Comparison of ENCODE assay signal across 22 mouse cellular contexts in the genomic region with DNA sequence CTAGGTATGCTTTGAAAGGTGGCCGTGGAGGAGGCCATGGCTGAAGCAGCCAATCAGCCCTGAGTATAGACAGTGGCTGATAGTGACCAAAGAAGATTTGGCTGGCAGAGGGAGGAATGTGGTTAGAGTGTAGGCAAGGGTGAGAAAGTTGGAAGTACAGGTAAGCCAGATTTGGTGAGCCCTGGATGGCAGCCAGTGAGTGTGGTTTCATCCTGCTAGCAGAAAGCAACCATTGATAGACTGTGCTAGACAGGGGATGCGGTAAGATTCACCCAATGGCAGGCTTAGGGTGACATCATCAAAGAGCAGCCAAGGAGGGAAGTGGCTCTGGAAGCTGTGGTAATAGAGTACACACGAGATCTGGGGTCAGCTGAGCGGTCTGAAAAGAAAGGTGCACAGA.
DNase-seq lines count a peak whose midpoint lies in the region; ATAC-seq and TF ChIP-seq lines count a peak whose summit lies in the region.
"Had no signal": no experiment of that assay in that cellular context is flagged by ENCODE, and none has a peak within 500 bp of the region (broad histone marks: within the 10 kb centered on the region; RNA-seq: fewer than 3 reads in every experiment).

No protein-coding gene starts in this region.

- peak overlapping the region; percentile 44; the same call in 1 of the 2 replicates for H3K27ac ChIP-seq in left cerebral cortex, adult 2 months
- peak overlapping the region; percentile 54; the same call in 1 of the 2 replicates for H3K27ac ChIP-seq in stomach, embryonic 16.5 days (ENCODE audit: low read length)
- no peak overlapping the region for H3K27ac ChIP-seq in stomach, postnatal 0 days (replicated peaks)
- H3K27ac ChIP-seq: embryonic facial prominence, embryonic 12.5 days; heart, adult 2 months; heart, embryonic 15.5 days; hindbrain, embryonic 10.5 days; hindbrain, embryonic 14.5 days had no signal

- H3K9ac ChIP-seq in stomach, embryonic 16.5 days (ENCODE audit: low read length) = no peak overlapping the region
- no peak overlapping the region for H3K9ac ChIP-seq in stomach, postnatal 0 days (ENCODE audit: low read length)
- H3K9ac ChIP-seq: embryonic facial prominence, embryonic 12.5 days; heart, embryonic 15.5 days; hindbrain, embryonic 14.5 days had no signal

- H3K4me2 ChIP-seq in stomach, embryonic 16.5 days (ENCODE audit: low read depth, low read length) = no peak overlapping the region
- no peak overlapping the region for H3K4me2 ChIP-seq in stomach, postnatal 0 days (replicated peaks; ENCODE audit: low read depth)
- H3K4me2 ChIP-seq: embryonic facial prominence, embryonic 12.5 days; heart, embryonic 11.5 days; heart, embryonic 15.5 days; hindbrain, embryonic 14.5 days had no signal

- peaks cover 6% of the 10 kb centered on the region for H3K4me1 ChIP-seq in stomach, embryonic 16.5 days (ENCODE audit: control insufficient read depth, insufficient read depth, low read length)
- 0 out of 2 replicates have a peak, but pooled peaks cover 2% of the 10 kb centered on the region for H3K4me1 ChIP-seq in stomach, postnatal 0 days (replicated peaks; ENCODE audit: control insufficient read depth, insufficient read depth)
- H3K4me1 ChIP-seq: embryonic facial prominence, embryonic 12.5 days; heart, embryonic 15.5 days had no signal

- ATAC-seq in stomach, embryonic 16.5 days (ENCODE audit: insufficient read depth, low FRiP score) = no peak
- ATAC-seq in stomach, postnatal 0 days (ENCODE audit: low FRiP score, low TSS enrichment) = no peak
- ATAC-seq: forebrain, embryonic 16.5 days; Patski had no signal

- intact Hi-C loops in heart, postnatal 36 days (cut with DNase I) = no loop called here
- intact Hi-C loops in left cerebral cortex, adult 2 months (cut with DNase I) = no loop called here
- intact Hi-C loops in left cerebral cortex, postnatal 14 days (cut with DNase I) = no loop called here

- H3K4me3 ChIP-seq in left cerebral cortex, adult 2 months = no peak overlapping the region
- H3K4me3 ChIP-seq in stomach, embryonic 16.5 days (replicated peaks; ENCODE audit: low read length) = no peak overlapping the region
- H3K4me3 ChIP-seq in stomach, postnatal 0 days (ENCODE audit: low read depth, low read length) = no peak overlapping the region
- H3K4me3 ChIP-seq: embryonic facial prominence, embryonic 12.5 days; heart, adult 2 months; heart, embryonic 15.5 days; hindbrain, embryonic 10.5 days had no signal

- H3K27me3 ChIP-seq in stomach, embryonic 16.5 days (ENCODE audit: control insufficient read depth, insufficient read depth, low read length) = no peaks in the 10 kb centered on the region
- no peaks in the 10 kb centered on the region for H3K27me3 ChIP-seq in stomach, postnatal 0 days (ENCODE audit: control insufficient read depth, insufficient read depth, low read length)
- H3K27me3 ChIP-seq: CH12.LX; embryonic facial prominence, embryonic 12.5 days; heart, embryonic 15.5 days; Patski had no signal

- no peaks in the 10 kb centered on the region for H3K9me3 ChIP-seq in stomach, embryonic 16.5 days (replicated peaks; ENCODE audit: control insufficient read depth, low read length)
- H3K9me3 ChIP-seq in stomach, postnatal 0 days (ENCODE audit: control insufficient read depth, low read length) = no peaks in the 10 kb centered on the region
- H3K9me3 ChIP-seq: embryonic facial prominence, embryonic 12.5 days; heart, embryonic 15.5 days; hindbrain, embryonic 10.5 days had no signal

- TF ChIP-seq EP300 in stomach, postnatal 0 days (optimal IDR thresholded peaks at IDR 0.05) = no peak

- 81% methylated on average over 4 of the region's 4 CpGs for WGBS in stomach, embryonic 16.5 days
- 86% methylated on average over 4 of the region's 4 CpGs for WGBS in stomach, postnatal 0 days

- DNase-seq in heart, adult 11 months = peak; percentile 81
- no peak for DNase-seq in heart, postnatal 36 days
- no peak for DNase-seq in left cerebral cortex, adult 2 months (ENCODE audit: extremely low spot score in 1 of 2, low spot score in 2 of 2)
- DNase-seq in left cerebral cortex, postnatal 14 days (ENCODE audit: low spot score in 2 of 2) = no peak
- no peak for DNase-seq in stomach, postnatal 0 days (ENCODE audit: low spot score)
- no peak for DNase-seq in right cerebral cortex, postnatal 25 days
- DNase-seq: adrenal gland, adult 2 months; adrenal gland, postnatal 25 days; cerebellum, adult 2 months; cerebellum, postnatal 14 days; gastrocnemius, postnatal 10 days; heart, adult 2 months; heart, postnatal 14 days had no signal

- no peak for TF ChIP-seq CTCF in left cerebral cortex, adult 2 months (IDR thresholded peaks at IDR 0.05)
- no peak for TF ChIP-seq CTCF in stomach, postnatal 0 days (IDR thresholded peaks at IDR 0.05; ENCODE audit: low read depth)

- H3K36me3 ChIP-seq in stomach, embryonic 16.5 days (ENCODE audit: control insufficient read depth, insufficient read depth, low read length) = no peaks in the 10 kb centered on the region
- no peaks in the 10 kb centered on the region for H3K36me3 ChIP-seq in stomach, postnatal 0 days (ENCODE audit: control insufficient read depth, insufficient read depth, low read length)
- H3K36me3 ChIP-seq: embryonic facial prominence, embryonic 12.5 days; heart, embryonic 15.5 days had no signal
